20 mouse cellular contexts compared by ENCODE assay signal in genomic region chr8:103751161-103751560, GRCm38 (mm10).
DNase-seq lines count a peak whose midpoint lies in the region; ATAC-seq and TF ChIP-seq lines count a peak whose summit lies in the region.
"Had no signal": no experiment of that assay in that cellular context is flagged by ENCODE, and none has a peak within 500 bp of the region (broad histone marks: within the 10 kb centered on the region; RNA-seq: fewer than 3 reads in every experiment).

No protein-coding gene starts in this region.

- no peak overlapping the region for H3K9ac ChIP-seq in midbrain, embryonic 11.5 days (ENCODE audit: low read length)
- no peak overlapping the region for H3K9ac ChIP-seq in midbrain, postnatal 0 days (replicated peaks; ENCODE audit: low read length, poor library complexity, severe bottlenecking)
- H3K9ac ChIP-seq: embryonic facial prominence, embryonic 15.5 days; forebrain, embryonic 12.5 days; forebrain, postnatal 0 days; heart, embryonic 15.5 days; hindbrain, embryonic 14.5 days had no signal

- ATAC-seq in frontal cortex, adult (ENCODE audit: low TSS enrichment) = 0 out of 2 replicates have a peak, but pooled peaks have one; percentile 29
- 0 out of 2 replicates have a peak, but pooled peaks have one; percentile 24 for ATAC-seq in midbrain, embryonic 11.5 days (ENCODE audit: low FRiP score)
- ATAC-seq in midbrain, postnatal 0 days (ENCODE audit: low FRiP score) = no peak
- ATAC-seq: forebrain, postnatal 0 days; intestine, embryonic 16.5 days had no signal

- no peak for TF ChIP-seq CTCF in midbrain, postnatal 0 days (IDR thresholded peaks at IDR 0.05)
- TF ChIP-seq CTCF in embryonic fibroblast, embryonic 13.5 days (IDR thresholded peaks at IDR 0.05; ENCODE audit: borderline replicate concordance, insufficient read depth, low read length) = no peak

- no peak for DNase-seq in frontal cortex, postnatal 10 days (ENCODE audit: low spot score in 2 of 2)
- DNase-seq in midbrain, embryonic 11.5 days (ENCODE audit: low spot score, missing footprints) = no peak
- no peak for DNase-seq in midbrain, postnatal 0 days (ENCODE audit: low spot score)
- DNase-seq in spleen, adult 12 weeks (ENCODE audit: low spot score) = no peak
- DNase-seq: adrenal gland, postnatal 10 days; cerebellum, adult 18-20 months; cerebellum, adult 9-11 months; cerebellum, postnatal 36 days; forebrain, postnatal 0 days; gastrocnemius, postnatal 36 days; heart, adult 18-20 months; heart, postnatal 14 days had no signal

- peaks cover 3% of the 10 kb centered on the region; the same call in 1 of the 2 replicates for H3K4me1 ChIP-seq in midbrain, embryonic 11.5 days (ENCODE audit: control insufficient read depth, insufficient read depth, low read length)
- no peaks in the 10 kb centered on the region; the same call in 1 of the 2 replicates for H3K4me1 ChIP-seq in midbrain, postnatal 0 days (ENCODE audit: insufficient read depth, low read length)
- H3K4me1 ChIP-seq in embryonic fibroblast, embryonic 13.5 days (ENCODE audit: control insufficient read depth, insufficient read depth, low read length) = peaks cover 6% of the 10 kb centered on the region; the same call in 1 of the 2 replicates
- H3K4me1 ChIP-seq: heart, embryonic 15.5 days had no signal

- no peak overlapping the region for H3K4me2 ChIP-seq in midbrain, embryonic 11.5 days
- no peak overlapping the region for H3K4me2 ChIP-seq in midbrain, postnatal 0 days (ENCODE audit: low read depth, low read length, poor library complexity, severe bottlenecking)
- H3K4me2 ChIP-seq: embryonic facial prominence, embryonic 15.5 days; forebrain, embryonic 12.5 days; heart, embryonic 11.5 days; heart, embryonic 15.5 days; hindbrain, embryonic 14.5 days had no signal

- no peaks in the 10 kb centered on the region for H3K27me3 ChIP-seq in midbrain, embryonic 11.5 days (ENCODE audit: control insufficient read depth, insufficient read depth, low read length)
- no peaks in the 10 kb centered on the region for H3K27me3 ChIP-seq in midbrain, postnatal 0 days (ENCODE audit: insufficient read depth, low read length)
- H3K27me3 ChIP-seq: embryonic facial prominence, embryonic 15.5 days; forebrain, embryonic 12.5 days; heart, embryonic 15.5 days had no signal

- no peak for TF ChIP-seq POLR2A in embryonic fibroblast, embryonic 13.5 days (IDR thresholded peaks at IDR 0.05; ENCODE audit: low read depth, low read length)

- H3K27ac ChIP-seq in midbrain, embryonic 11.5 days (ENCODE audit: low read depth, low read length) = no peak overlapping the region
- no peak overlapping the region for H3K27ac ChIP-seq in midbrain, postnatal 0 days (ENCODE audit: low read depth, low read length)
- H3K27ac ChIP-seq in embryonic fibroblast, embryonic 13.5 days (ENCODE audit: insufficient read depth, low read length) = peak overlapping the region; percentile 1; the same call in 1 of the 2 replicates
- H3K27ac ChIP-seq: embryonic facial prominence, embryonic 15.5 days; forebrain, embryonic 12.5 days; heart, embryonic 15.5 days; hindbrain, embryonic 14.5 days had no signal

- H3K9me3 ChIP-seq in midbrain, embryonic 11.5 days (ENCODE audit: control insufficient read depth, low read length) = no peaks in the 10 kb centered on the region
- H3K9me3 ChIP-seq in midbrain, postnatal 0 days (ENCODE audit: low read length) = no peaks in the 10 kb centered on the region
- H3K9me3 ChIP-seq: embryonic facial prominence, embryonic 15.5 days; forebrain, embryonic 12.5 days; heart, embryonic 15.5 days had no signal

- H3K36me3 ChIP-seq in midbrain, embryonic 11.5 days (ENCODE audit: control insufficient read depth, insufficient read depth, low read length) = no peaks in the 10 kb centered on the region
- no peaks in the 10 kb centered on the region for H3K36me3 ChIP-seq in midbrain, postnatal 0 days (ENCODE audit: insufficient read depth, low read length)
- H3K36me3 ChIP-seq: embryonic facial prominence, embryonic 15.5 days; forebrain, embryonic 12.5 days; heart, embryonic 15.5 days had no signal

- no peak overlapping the region for H3K4me3 ChIP-seq in midbrain, embryonic 11.5 days (ENCODE audit: low read depth, low read length)
- H3K4me3 ChIP-seq in midbrain, postnatal 0 days (ENCODE audit: low read depth, low read length) = no peak overlapping the region
- no peak overlapping the region for H3K4me3 ChIP-seq in embryonic fibroblast, embryonic 13.5 days (ENCODE audit: insufficient read depth, low read length)
- H3K4me3 ChIP-seq: embryonic facial prominence, embryonic 15.5 days; forebrain, embryonic 12.5 days; heart, embryonic 15.5 days had no signal

- 83% methylated on average over 2 of the region's 2 CpGs for WGBS in midbrain, embryonic 11.5 days
- WGBS in midbrain, postnatal 0 days = 63% methylated on average over 2 of the region's 2 CpGs
